Mouse (Mus musculus): Measurements from ENCODE around the gene Ctsm.
"Not testable (repeated sequence)": the region's sequence is repeated elsewhere in the genome, so short reads cannot be mapped to it uniquely, and the experiment has no call there.

Gene Ctsm

GRCm38 (mm10) chr13:61541631-61542030 lies at the start of gene Ctsm:
Gene Ctsm (minus strand): TSS chr13:61541839.
- no peak for DNase-seq (ENCODE audit: low spot score)

GRCm38 (mm10) chr13:61570027-61570426 lies 28.4 kb upstream of the Ctsm start, which contains the start of gene Cts3:
Gene Cts3 (minus strand): TSS chr13:61570127.
- no peak for DNase-seq (ENCODE audit: low spot score)

DNA sequence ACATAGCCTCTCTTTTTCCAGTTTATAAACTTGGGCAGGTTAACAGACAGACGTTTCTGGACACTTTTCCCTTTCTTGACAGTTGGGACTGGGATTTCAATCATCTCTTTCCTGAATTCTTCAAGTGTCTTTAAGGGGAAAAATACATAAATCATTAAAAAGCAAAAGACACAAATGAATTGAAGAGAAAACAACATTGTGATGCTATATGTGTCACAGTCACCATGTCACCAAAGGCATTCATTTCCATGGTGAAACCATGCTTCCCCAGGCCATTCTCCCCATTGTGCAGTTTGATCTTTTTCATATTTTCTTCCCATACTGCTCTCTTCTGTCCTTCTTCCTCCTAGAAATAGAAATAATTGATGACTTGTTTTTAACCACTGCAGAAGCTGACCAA lies 26.4 kb upstream of the Ctsm start, which contains the start of gene Gm49352:
Gene Gm49352, minus strand, starts transcription at position 101 of the 400 bp plus-strand sequence.
- not testable (repeated sequence) for DNase-seq (ENCODE audit: low spot score)

All from ovary, adult 18-20 months (tissue).